ENCODE assay signal across 32 mouse cellular contexts in the genomic region with DNA sequence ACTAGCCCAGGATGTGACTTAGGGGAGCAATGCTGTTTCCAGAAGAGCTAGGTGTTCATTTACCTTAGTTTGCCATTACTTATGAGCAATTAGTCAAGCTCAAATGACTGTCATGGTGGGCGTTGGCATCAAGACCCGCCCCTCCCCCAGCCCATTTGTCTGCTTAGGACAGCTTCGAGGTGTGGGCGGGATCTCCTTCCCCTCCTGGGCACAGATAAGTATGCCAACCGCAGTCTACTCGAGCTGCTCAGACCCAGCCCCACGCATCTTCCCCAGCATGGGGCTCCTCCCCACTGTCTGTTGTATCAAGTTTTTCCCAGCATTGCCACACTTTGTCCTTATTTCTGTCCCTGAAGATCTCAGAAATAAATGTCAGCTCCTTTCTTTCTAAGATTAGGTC.
DNase-seq lines count a peak whose midpoint lies in the region; ATAC-seq and TF ChIP-seq lines count a peak whose summit lies in the region.
"Had no signal": no experiment of that assay in that cellular context is flagged by ENCODE, and none has a peak within 500 bp of the region (broad histone marks: within the 10 kb centered on the region; RNA-seq: fewer than 3 reads in every experiment).

No protein-coding gene starts in this region.

- no peak overlapping the region for H3K9ac ChIP-seq in kidney, postnatal 0 days (ENCODE audit: low read depth, low read length)
- H3K9ac ChIP-seq in liver, embryonic 15.5 days, result no peak overlapping the region
- H3K9ac ChIP-seq: embryonic facial prominence, embryonic 13.5 days; forebrain, embryonic 15.5 days; heart, embryonic 13.5 days; limb, embryonic 12.5 days had no signal

- WGBS in kidney, postnatal 0 days, result 46% methylated on average over 7 of the region's 7 CpGs
- 28% methylated on average over 7 of the region's 7 CpGs for WGBS in liver, embryonic 15.5 days (ENCODE audit: insufficient replicate concordance)

- no peaks in the 10 kb centered on the region for H3K27me3 ChIP-seq in kidney, postnatal 0 days (ENCODE audit: insufficient read depth, low read length)
- no peaks in the 10 kb centered on the region for H3K27me3 ChIP-seq in liver, embryonic 15.5 days
- H3K27me3 ChIP-seq: CH12.LX; embryonic facial prominence, embryonic 13.5 days; forebrain, embryonic 15.5 days; heart, embryonic 13.5 days; limb, embryonic 12.5 days; Patski had no signal

- ATAC-seq in kidney, postnatal 0 days (replicated peaks; ENCODE audit: low FRiP score, low read depth), result no peak
- peak; percentile 67 for ATAC-seq in liver, embryonic 15.5 days (ENCODE audit: insufficient read depth)
- ATAC-seq: forebrain, embryonic 15.5 days; hindbrain, embryonic 16.5 days; lung, postnatal 0 days; Patski had no signal

- TF ChIP-seq CTCF in kidney, postnatal 0 days (IDR thresholded peaks at IDR 0.05; ENCODE audit: low read depth), result no peak

- H3K27ac ChIP-seq in kidney, postnatal 0 days, result no peak overlapping the region
- no peak overlapping the region for H3K27ac ChIP-seq in liver, embryonic 15.5 days (replicated peaks)
- H3K27ac ChIP-seq: embryonic facial prominence, embryonic 13.5 days; forebrain, embryonic 10.5 days; forebrain, embryonic 15.5 days; heart, embryonic 13.5 days; hindbrain, embryonic 10.5 days; limb, embryonic 12.5 days; macrophage; stomach, postnatal 0 days had no signal

- no peaks in the 10 kb centered on the region for H3K4me1 ChIP-seq in kidney, postnatal 0 days (replicated peaks; ENCODE audit: insufficient read depth, low read length)
- 0 out of 2 replicates have a peak, but pooled peaks cover 7% of the 10 kb centered on the region for H3K4me1 ChIP-seq in liver, embryonic 15.5 days (replicated peaks)
- H3K4me1 ChIP-seq: embryonic facial prominence, embryonic 13.5 days; forebrain, embryonic 10.5 days; forebrain, embryonic 15.5 days; hindbrain, embryonic 10.5 days; limb, embryonic 12.5 days had no signal

- H3K4me3 ChIP-seq in kidney, postnatal 0 days (replicated peaks; ENCODE audit: low read depth, low read length), result no peak overlapping the region
- no peak overlapping the region for H3K4me3 ChIP-seq in liver, embryonic 15.5 days (replicated peaks)
- H3K4me3 ChIP-seq: embryonic facial prominence, embryonic 13.5 days; forebrain, embryonic 10.5 days; forebrain, embryonic 15.5 days; heart, embryonic 13.5 days; hindbrain, embryonic 10.5 days; limb, embryonic 12.5 days had no signal

- no peak overlapping the region for H3K4me2 ChIP-seq in kidney, postnatal 0 days (ENCODE audit: low read length)
- H3K4me2 ChIP-seq in liver, embryonic 15.5 days, result no peak overlapping the region
- H3K4me2 ChIP-seq: embryonic facial prominence, embryonic 13.5 days; forebrain, embryonic 15.5 days; heart, embryonic 13.5 days; limb, embryonic 12.5 days had no signal

- peak; percentile 16 for DNase-seq in kidney, postnatal 0 days (ENCODE audit: low spot score)
- no peak for DNase-seq in kidney, postnatal 14 days
- DNase-seq in liver, result peak; percentile 68
- no peak for DNase-seq in frontal cortex, postnatal 36 days (ENCODE audit: low spot score in 2 of 2)
- no peak for DNase-seq in left cerebral cortex, postnatal 36 days (ENCODE audit: low spot score in 2 of 2)
- no peak for DNase-seq in B cell, adult 2 months
- DNase-seq: adrenal gland, postnatal 10 days; cerebellum, adult 11-12 months; cerebellum, adult 9-11 months; embryo, embryonic 11 days; heart, postnatal 10 days; kidney, adult 18-20 months; layer of hippocampus, adult 9-11 months; lung, adult 18-20 months; midbrain, embryonic 14.5 days; right cerebral cortex, adult 18-20 months; spleen, adult 18-20 months; thymus, adult 18-20 months; thymus, postnatal 25 days had no signal

- H3K36me3 ChIP-seq in kidney, postnatal 0 days (ENCODE audit: insufficient read depth, low read length), result no peaks in the 10 kb centered on the region
- H3K36me3 ChIP-seq in liver, embryonic 15.5 days (replicated peaks), result no peaks in the 10 kb centered on the region
- H3K36me3 ChIP-seq: embryonic facial prominence, embryonic 13.5 days; forebrain, embryonic 10.5 days; forebrain, embryonic 15.5 days; heart, embryonic 13.5 days; hindbrain, embryonic 10.5 days; limb, embryonic 12.5 days had no signal

- intact Hi-C loops in left cerebral cortex, postnatal 36 days (cut with DNase I), result no loop called here

- 0 out of 2 replicates have a peak, but pooled peaks cover 2% of the 10 kb centered on the region for H3K9me3 ChIP-seq in kidney, postnatal 0 days (replicated peaks; ENCODE audit: low read length)
- H3K9me3 ChIP-seq in liver, embryonic 15.5 days (replicated peaks), result no peaks in the 10 kb centered on the region
- H3K9me3 ChIP-seq: embryonic facial prominence, embryonic 13.5 days; forebrain, embryonic 10.5 days; forebrain, embryonic 15.5 days; hindbrain, embryonic 10.5 days had no signal

Comparison
In these comparisons a context has a peak if more than half of its experiments do, and no peak if none do; other contexts are left out.
1. DNase-seq: peak in kidney, postnatal 0 days (single experiment) and liver (single experiment); none in kidney, postnatal 14 days (single experiment), frontal cortex, postnatal 36 days (0 of 2), left cerebral cortex, postnatal 36 days (0 of 2) and B cell, adult 2 months (0 of 2).